15 mouse cellular contexts compared by ENCODE assay signal in genomic region chr2:171661896-171662511, GRCm38 (mm10).
"Had no signal": no experiment of that assay in that cellular context is flagged by ENCODE, and none has a peak within 500 bp of the region (broad histone marks: within the 10 kb centered on the region; RNA-seq: fewer than 3 reads in every experiment).

No protein-coding gene starts in this region.

- H3K27ac ChIP-seq: left cerebral cortex, adult 2 months; limb, embryonic 13.5 days; liver, embryonic 14.5 days; midbrain, embryonic 10.5 days; midbrain, embryonic 15.5 days; neural tube, embryonic 13.5 days had no signal

- DNase-seq: kidney, postnatal 14 days; lung, embryonic 14.5 days; lung, postnatal 4 days; retina, postnatal 1 day; right cerebral cortex, postnatal 4 days; spleen, adult 18-20 months; thymus, adult 18-20 months; thymus, postnatal 14 days had no signal

- H3K4me3 ChIP-seq: left cerebral cortex, adult 2 months; limb, embryonic 13.5 days; midbrain, embryonic 10.5 days; midbrain, embryonic 15.5 days; neural tube, embryonic 13.5 days had no signal

- H3K4me2 ChIP-seq: limb, embryonic 13.5 days; lung, embryonic 14.5 days; midbrain, embryonic 15.5 days; neural tube, embryonic 13.5 days had no signal

- H3K9ac ChIP-seq: limb, embryonic 13.5 days; liver, embryonic 14.5 days; lung, embryonic 14.5 days; midbrain, embryonic 15.5 days; neural tube, embryonic 13.5 days had no signal

- H3K36me3 ChIP-seq: limb, embryonic 13.5 days; midbrain, embryonic 10.5 days; midbrain, embryonic 15.5 days; neural tube, embryonic 13.5 days had no signal

- H3K27me3 ChIP-seq: limb, embryonic 13.5 days; midbrain, embryonic 15.5 days; neural tube, embryonic 13.5 days had no signal

- H3K9me3 ChIP-seq: limb, embryonic 13.5 days; midbrain, embryonic 10.5 days; midbrain, embryonic 15.5 days; neural tube, embryonic 13.5 days had no signal

- H3K4me1 ChIP-seq: midbrain, embryonic 15.5 days had no signal

- ATAC-seq: intestine, embryonic 16.5 days; midbrain, embryonic 15.5 days had no signal
